Mouse (Mus musculus): ENCODE measurements around the gene Thoc6. TPM values are rescaled to one million over a fixed set of nuclear protein-coding genes. Genes with fewer than 3 reads are reported as not detected.

Thoc6 gene
- polyA plus RNA-seq, 1 experiment: 23.4 TPM

DNA sequence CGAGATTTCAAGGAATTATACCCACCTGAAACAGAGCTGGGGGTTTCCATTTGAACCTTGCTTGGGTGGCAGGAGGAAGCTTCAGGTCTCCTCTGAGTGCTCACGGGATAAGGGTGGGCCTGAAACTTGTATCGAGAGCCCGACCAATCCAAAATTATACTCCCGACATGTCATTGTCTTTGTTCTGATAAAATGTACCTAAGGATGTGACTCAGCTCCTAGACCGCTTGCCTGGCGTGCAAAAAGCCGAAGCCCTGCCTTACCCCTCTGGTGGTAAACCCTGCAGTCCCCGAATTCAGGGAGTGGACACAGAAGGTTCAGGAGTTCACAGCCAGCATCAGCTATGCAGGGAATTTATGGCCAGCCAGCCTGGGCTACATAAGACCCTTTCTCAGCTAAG lies 6.7 kb upstream of the Thoc6 start:
- TF ChIP-seq POLR2A (IDR thresholded peaks at IDR 0.05; ENCODE audit: borderline replicate concordance, low read depth, low read length): no peak
- TF ChIP-seq CTCF (IDR thresholded peaks at IDR 0.05; ENCODE audit: low read depth, low read length): no peak
- Histone ChIP-seq H3K27ac (ENCODE audit: insufficient read depth, low read depth, low read length) (no peak overlapping the region), H3K4me1 (ENCODE audit: control insufficient read depth, insufficient read depth, low read length) (peaks cover 9% of the 10 kb centered on the region), H3K4me3 (ENCODE audit: insufficient read depth, low read length) (no peak overlapping the region)

DNA sequence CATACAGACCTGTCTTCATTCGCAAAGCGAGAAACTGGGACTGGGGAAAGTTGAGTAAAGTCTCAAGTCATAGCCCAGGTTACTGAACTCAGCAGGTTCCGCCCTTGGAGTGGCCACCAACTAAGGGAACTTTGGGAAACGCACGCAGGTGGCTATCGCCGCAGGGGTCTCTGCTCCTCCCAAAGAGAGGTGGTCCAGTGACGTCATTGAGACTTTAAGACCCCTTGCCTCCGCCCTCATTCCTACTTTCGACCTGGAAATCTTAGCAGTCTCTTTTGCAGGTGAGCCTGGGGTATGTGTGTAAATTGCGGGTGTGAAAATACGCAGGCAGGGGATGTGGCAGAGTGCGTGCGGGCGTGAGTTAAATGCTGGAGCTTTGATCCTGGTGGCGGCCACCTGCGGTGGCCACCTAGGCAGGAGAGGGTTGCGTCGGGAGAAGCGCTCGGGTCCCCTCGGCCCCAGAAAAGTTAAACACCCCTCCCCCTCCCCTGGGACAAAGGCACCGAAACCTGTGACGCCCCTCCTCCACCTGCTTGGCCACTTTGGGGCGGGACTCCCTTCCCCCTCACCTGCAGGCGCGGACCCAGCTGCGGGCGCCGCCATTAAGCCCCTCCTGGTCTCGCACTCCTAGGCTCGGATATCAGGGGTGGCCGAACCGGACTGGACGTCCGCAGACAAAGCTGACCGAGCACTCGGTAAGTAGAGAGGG lies 5.6 kb upstream of the Thoc6 start, which contains the start of gene Cldn6:
Gene Cldn6 (plus strand): TSS at position 123 of the 709 bp plus-strand sequence.
- peaks cover 14% of the 10 kb centered on the region for H3K4me1 ChIP-seq (ENCODE audit: control insufficient read depth, insufficient read depth, low read length)
- no peak within 1 kb of the TSS for H3K4me3 ChIP-seq (ENCODE audit: insufficient read depth, low read length)

DNA sequence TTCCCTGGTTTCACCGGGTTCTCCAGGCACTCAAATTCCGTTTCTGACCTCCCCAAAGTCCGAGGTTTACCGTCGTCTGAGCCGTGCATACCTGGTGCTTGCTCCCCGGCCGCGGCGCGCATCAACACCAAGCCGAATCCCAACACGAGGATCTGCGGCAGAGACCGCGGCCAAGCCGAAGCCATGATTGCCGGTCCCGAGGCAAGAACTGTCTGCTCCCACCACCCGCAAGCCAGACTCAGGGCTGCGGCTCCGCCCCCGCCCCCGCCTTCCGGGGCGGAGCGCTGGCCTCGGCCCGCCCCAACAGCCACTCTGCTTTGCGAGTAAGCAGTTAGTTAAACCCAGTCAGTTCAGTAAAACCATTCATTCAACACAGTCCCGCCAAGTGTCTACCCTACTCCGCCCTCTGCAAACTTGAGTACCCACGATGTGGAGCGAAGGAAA lies 3.6 kb upstream of the Thoc6 start, which contains the start of gene Tnfrsf12a:
Gene Tnfrsf12a (minus strand): TSS at position 233 of the 444 bp plus-strand sequence.
- Histone ChIP-seq H3K4me1 (ENCODE audit: control insufficient read depth, insufficient read depth, low read length) (peaks cover 17% of the 10 kb centered on the region), H3K27ac (ENCODE audit: insufficient read depth, low read depth, low read length) (peak within 1 kb of the TSS; percentile 24; the same call in 1 of the 2 replicates), H3K4me3 (ENCODE audit: insufficient read depth, low read length) (peak within 1 kb of the TSS; percentile 74)
- TF ChIP-seq POLR2A (IDR thresholded peaks at IDR 0.05; ENCODE audit: borderline replicate concordance, low read depth, low read length) (no peak), CTCF (IDR thresholded peaks at IDR 0.05; ENCODE audit: low read depth, low read length) (no peak)

More for the DNA sequence above, 5.6 kb upstream of the Thoc6 start, which contains the start of gene Cldn6:
- H3K27ac ChIP-seq (ENCODE audit: insufficient read depth, low read depth, low read length): no peak within 1 kb of the TSS
- TF ChIP-seq CTCF (IDR thresholded peaks at IDR 0.05; ENCODE audit: low read depth, low read length): no peak
- no peak for TF ChIP-seq POLR2A (IDR thresholded peaks at IDR 0.05; ENCODE audit: borderline replicate concordance, low read depth, low read length)

DNA sequence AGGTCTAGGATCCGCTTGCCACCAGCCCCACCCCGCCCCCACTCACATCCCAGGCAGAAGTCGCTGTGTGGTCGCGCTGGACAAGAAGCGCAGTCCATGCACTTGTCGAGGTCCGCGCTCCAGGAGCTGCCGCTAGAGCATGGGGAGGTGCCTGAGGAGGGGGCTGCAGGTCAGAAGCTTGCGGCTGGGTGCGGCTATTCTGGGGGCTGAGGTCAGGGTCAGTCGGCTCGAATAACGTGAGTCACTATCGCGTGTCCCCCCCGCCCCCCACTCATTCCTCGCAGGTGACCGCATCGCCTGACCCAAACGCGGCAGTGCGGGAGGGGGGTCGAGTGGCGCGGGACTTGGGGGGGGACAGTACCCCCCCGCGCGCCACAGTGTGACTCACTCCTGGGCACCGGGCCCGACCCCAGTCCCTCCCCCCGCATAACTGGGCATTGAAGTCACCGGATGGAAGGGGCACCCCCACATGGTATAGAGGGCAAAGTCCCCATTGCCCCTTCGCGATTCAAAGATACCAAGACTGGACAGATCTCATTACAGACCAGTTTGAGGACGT lies 2.9 kb upstream of the Thoc6 start:
- Histone ChIP-seq H3K27ac (ENCODE audit: insufficient read depth, low read depth, low read length) (0 out of 2 replicates have a peak overlapping the region, but pooled peaks have one; percentile 7), H3K4me3 (ENCODE audit: insufficient read depth, low read length) (peak overlapping the region; percentile 74), H3K4me1 (ENCODE audit: control insufficient read depth, insufficient read depth, low read length) (peaks cover 17% of the 10 kb centered on the region)
- TF ChIP-seq CTCF (IDR thresholded peaks at IDR 0.05; ENCODE audit: low read depth, low read length) (no peak), POLR2A (IDR thresholded peaks at IDR 0.05; ENCODE audit: borderline replicate concordance, low read depth, low read length) (no peak)

DNA sequence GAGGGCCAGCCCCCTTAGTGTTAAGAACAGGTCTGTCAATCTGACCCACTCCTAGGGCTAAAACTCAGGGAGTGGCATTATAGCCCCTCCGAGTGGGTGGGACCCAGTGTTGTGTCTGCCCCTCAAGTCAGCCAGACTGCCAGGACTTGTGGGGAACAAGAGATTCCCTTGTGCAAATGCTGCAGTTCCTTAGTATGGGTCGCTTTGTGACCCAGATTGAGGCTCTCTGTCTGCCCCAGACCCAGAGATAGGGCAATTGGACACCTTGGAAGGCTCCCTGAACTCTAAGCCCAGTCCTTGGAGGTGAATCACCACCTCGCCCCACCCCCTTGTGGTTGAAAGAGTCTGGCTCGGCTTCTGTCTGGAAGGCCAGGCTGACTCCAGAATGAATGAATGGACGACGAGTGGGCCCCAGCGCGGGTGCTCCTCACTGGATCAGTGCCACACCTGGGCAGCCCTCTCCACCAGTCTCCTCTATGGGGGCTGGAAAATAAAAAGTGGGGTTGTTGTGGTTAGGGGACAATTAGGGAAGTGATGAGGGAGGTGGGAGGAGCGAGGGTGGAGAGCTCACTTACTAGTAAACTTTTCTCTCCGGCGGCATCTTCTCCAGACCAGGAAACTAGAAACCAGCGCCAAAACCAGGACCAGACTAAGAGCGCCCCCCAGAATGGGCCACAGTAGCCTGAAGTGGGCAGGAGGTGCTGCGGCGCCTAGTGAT lies 2.0 kb upstream of the Thoc6 start:
- H3K4me3 ChIP-seq (ENCODE audit: insufficient read depth, low read length): peak overlapping the region; percentile 74
- peak overlapping the region; percentile 17 for H3K27ac ChIP-seq (ENCODE audit: insufficient read depth, low read depth, low read length)
- H3K4me1 ChIP-seq (ENCODE audit: control insufficient read depth, insufficient read depth, low read length): peaks cover 17% of the 10 kb centered on the region
- TF ChIP-seq CTCF (IDR thresholded peaks at IDR 0.05; ENCODE audit: low read depth, low read length) (no peak), POLR2A (IDR thresholded peaks at IDR 0.05; ENCODE audit: borderline replicate concordance, low read depth, low read length) (no peak)

DNA sequence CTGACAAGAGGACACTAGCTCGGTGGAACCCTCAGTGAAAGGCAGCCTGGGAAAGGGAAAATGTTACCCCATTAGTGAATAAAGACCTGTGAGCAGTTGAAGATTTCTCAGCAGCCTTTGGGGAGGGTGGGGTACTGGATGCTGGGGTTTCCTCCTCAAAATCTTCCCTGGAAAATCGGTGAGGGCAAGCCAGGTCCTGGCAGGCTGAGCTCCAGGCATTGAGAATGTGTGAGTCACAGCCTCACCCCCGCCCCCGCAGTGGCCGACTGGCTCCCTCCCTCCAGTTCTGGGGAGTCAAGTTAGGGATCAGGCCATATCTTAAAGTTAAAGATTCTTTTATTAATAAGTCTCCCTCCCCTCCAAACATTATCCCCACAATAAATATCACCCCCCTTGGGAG lies 1.4 kb upstream of the Thoc6 start:
- Histone ChIP-seq H3K4me3 (ENCODE audit: insufficient read depth, low read length) (no peak overlapping the region), H3K27ac (ENCODE audit: insufficient read depth, low read depth, low read length) (no peak overlapping the region), H3K4me1 (ENCODE audit: control insufficient read depth, insufficient read depth, low read length) (peaks cover 17% of the 10 kb centered on the region)
- TF ChIP-seq CTCF (IDR thresholded peaks at IDR 0.05; ENCODE audit: low read depth, low read length) (no peak), POLR2A (IDR thresholded peaks at IDR 0.05; ENCODE audit: borderline replicate concordance, low read depth, low read length) (no peak)

DNA sequence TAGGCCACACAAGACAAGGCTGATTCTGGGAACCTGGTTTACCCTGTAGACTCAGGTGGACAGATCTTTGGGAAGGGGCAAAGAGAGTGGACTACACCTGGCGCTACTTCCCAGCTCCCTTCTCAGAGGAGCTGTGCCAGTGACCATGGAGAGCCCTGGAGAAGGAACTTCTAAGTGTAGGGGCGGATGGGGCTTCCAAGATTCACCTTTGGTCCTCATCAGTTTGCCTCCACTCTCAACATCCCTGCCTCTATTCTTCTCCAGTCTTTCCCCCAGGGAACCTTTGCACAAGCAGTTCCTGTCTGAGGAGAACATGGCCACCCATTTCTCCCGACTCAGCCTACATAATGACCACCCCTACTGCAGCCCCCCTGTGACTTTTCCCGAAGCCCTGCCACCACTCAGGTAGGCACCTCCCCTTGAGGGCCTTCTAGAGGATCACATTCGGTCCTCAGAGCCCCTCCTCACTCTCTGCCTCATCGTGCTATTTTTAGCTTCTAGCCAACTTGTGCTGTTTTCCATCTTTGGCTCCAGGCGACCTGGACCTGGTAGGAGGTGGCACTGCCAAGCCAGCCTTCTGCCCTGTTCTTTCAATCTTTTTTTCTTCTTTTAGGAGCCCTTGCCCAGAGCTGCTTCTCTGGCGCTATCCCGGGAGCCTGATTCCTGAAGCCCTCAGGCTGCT lies 730 bp upstream of the Thoc6 start:
- TF ChIP-seq CTCF (IDR thresholded peaks at IDR 0.05; ENCODE audit: low read depth, low read length): no peak
- no peak for TF ChIP-seq POLR2A (IDR thresholded peaks at IDR 0.05; ENCODE audit: borderline replicate concordance, low read depth, low read length)
- Histone ChIP-seq H3K4me1 (ENCODE audit: control insufficient read depth, insufficient read depth, low read length) (peaks cover 17% of the 10 kb centered on the region), H3K27ac (ENCODE audit: insufficient read depth, low read depth, low read length) (no peak overlapping the region), H3K4me3 (ENCODE audit: insufficient read depth, low read length) (peak overlapping the region; percentile 69)

DNA sequence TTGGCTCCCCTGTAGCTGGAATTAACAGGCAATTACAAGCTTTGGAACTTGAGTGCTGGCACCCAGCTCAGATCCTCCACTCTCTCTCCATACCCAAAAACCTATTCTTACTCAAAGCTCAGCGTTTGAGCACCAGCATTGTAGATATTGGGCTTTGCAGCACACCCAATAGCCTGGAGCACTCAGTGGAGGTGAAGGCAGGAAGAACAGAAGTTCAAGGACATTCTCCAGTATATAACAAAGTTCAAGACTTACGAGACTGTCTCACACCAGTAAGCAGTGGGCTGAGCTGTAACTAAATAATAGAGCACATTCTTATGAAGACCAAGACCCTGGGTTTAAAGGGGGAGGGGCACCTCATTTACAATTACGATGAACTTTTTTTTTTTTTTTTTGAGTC lies 921 bp downstream of the Thoc6 start:
- H3K4me1 ChIP-seq (ENCODE audit: control insufficient read depth, insufficient read depth, low read length): peaks cover 17% of the 10 kb centered on the region
- TF ChIP-seq CTCF (IDR thresholded peaks at IDR 0.05; ENCODE audit: low read depth, low read length) (no peak), POLR2A (IDR thresholded peaks at IDR 0.05; ENCODE audit: borderline replicate concordance, low read depth, low read length) (no peak)
- H3K4me3 ChIP-seq (ENCODE audit: insufficient read depth, low read length): peak overlapping the region; percentile 69
- H3K27ac ChIP-seq (ENCODE audit: insufficient read depth, low read depth, low read length): no peak overlapping the region

DNA sequence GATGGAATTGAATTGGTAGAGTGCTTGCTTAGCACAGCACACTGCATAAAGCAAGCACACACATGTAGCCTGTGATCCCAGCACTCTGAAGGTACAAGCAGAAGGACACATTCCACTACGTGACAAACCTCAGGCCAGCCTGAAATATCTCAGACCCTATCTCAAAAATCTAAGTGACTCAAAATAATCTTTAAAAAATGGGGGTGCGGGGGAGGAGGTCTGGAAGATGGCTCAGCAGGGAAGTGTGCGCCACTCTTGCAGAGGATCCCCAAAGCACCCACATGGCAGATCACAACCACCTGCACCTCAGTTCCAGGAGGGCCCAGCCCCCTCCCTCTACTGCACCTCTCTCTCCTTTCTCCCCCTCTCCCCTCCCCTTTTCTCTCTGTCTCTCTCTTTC lies 2.2 kb downstream of the Thoc6 start:
- TF ChIP-seq CTCF (IDR thresholded peaks at IDR 0.05; ENCODE audit: low read depth, low read length): no peak
- TF ChIP-seq POLR2A (IDR thresholded peaks at IDR 0.05; ENCODE audit: borderline replicate concordance, low read depth, low read length): no peak
- H3K27ac ChIP-seq (ENCODE audit: insufficient read depth, low read depth, low read length): no peak overlapping the region
- peaks cover 14% of the 10 kb centered on the region for H3K4me1 ChIP-seq (ENCODE audit: control insufficient read depth, insufficient read depth, low read length)
- H3K4me3 ChIP-seq (ENCODE audit: insufficient read depth, low read length): no peak overlapping the region
